Mouse (Mus musculus): Measurements from ENCODE around the gene Foxa3. TPM values are rescaled to one million over a fixed set of nuclear protein-coding genes. Genes with fewer than 3 reads are reported as not detected.
A peak's percentile ranks its signal among the peaks of the same experiment; 100 is the strongest.

The Foxa3 gene
- polyA plus RNA-seq, 1 experiment from 2014 or later = 0.62 TPM

- peak within 1 kb of the TSS; percentile 51; the same call in 1 of the 2 replicates for H3K27ac ChIP-seq
- ATAC-seq (ENCODE audit: insufficient number of reproducible peaks, insufficient read depth, low FRiP score, low TSS enrichment, low read depth) = peak; percentile 93
- under 1% methylated on average over 45 of the region's 50 CpGs for WGBS
Measured at GRCm38 (mm10) chr7:19024096-19024506, 763 bp upstream of the Foxa3 start, which contains the start of gene Sympk. Sympk (plus strand) TSS chr7:19024377.

GRCm38 (mm10) chr7:19022189-19022958 lies 964 bp downstream of the Foxa3 start:
- Histone ChIP-seq H3K27me3 (peaks cover 44% of the 10 kb centered on the region), H3K4me1 (peaks cover 28% of the 10 kb centered on the region), H3K27ac (no peak overlapping the region), H3K4me3 (no peak overlapping the region), H3K9me3 (no peaks in the 10 kb centered on the region), H3K36me3 (no peaks in the 10 kb centered on the region), H3K9ac (no peak overlapping the region), H3K4me2 (no peak overlapping the region)
- 61% methylated on average over 18 of the region's 18 CpGs for WGBS
- ATAC-seq (ENCODE audit: insufficient number of reproducible peaks, insufficient read depth, low FRiP score, low TSS enrichment, low read depth) = no peak

More at GRCm38 (mm10) chr7:19024096-19024506, 763 bp upstream of the Foxa3 start, which contains the start of gene Sympk:
- Histone ChIP-seq H3K9ac (peak within 1 kb of the TSS; percentile 96), H3K9me3 (no peaks in the 10 kb centered on the region), H3K36me3 (peaks cover 6% of the 10 kb centered on the region), H3K4me1 (peaks cover 37% of the 10 kb centered on the region), H3K4me3 (peak within 1 kb of the TSS; percentile 95), H3K27me3 (peaks cover 44% of the 10 kb centered on the region), H3K4me2 (peak within 1 kb of the TSS; percentile 87)

GRCm38 (mm10) chr7:19021048-19021447 lies 2.3 kb downstream of the Foxa3 start:
- no peak for ATAC-seq (ENCODE audit: insufficient number of reproducible peaks, insufficient read depth, low FRiP score, low TSS enrichment, low read depth)
- Histone ChIP-seq H3K9me3 (no peaks in the 10 kb centered on the region), H3K4me3 (no peak overlapping the region), H3K27me3 (peaks cover 44% of the 10 kb centered on the region), H3K36me3 (no peaks in the 10 kb centered on the region), H3K4me2 (no peak overlapping the region), H3K4me1 (peaks cover 19% of the 10 kb centered on the region), H3K9ac (no peak overlapping the region), H3K27ac (no peak overlapping the region)
- WGBS = 16% methylated on average over 8 of the region's 8 CpGs

- Histone ChIP-seq H3K27ac (no peak overlapping the region), H3K4me1 (no peaks in the 10 kb centered on the region), H3K36me3 (no peaks in the 10 kb centered on the region), H3K4me2 (no peak overlapping the region), H3K9me3 (no peaks in the 10 kb centered on the region), H3K9ac (no peak overlapping the region), H3K4me3 (no peak overlapping the region), H3K27me3 (peaks cover 34% of the 10 kb centered on the region)
- ATAC-seq (ENCODE audit: insufficient number of reproducible peaks, insufficient read depth, low FRiP score, low TSS enrichment, low read depth) = no peak
- 89% methylated on average over 7 of the region's 7 CpGs for WGBS
Measured at GRCm38 (mm10) chr7:19017909-19018308, 5.4 kb downstream of the Foxa3 start.

GRCm38 (mm10) chr7:19016042-19016441 lies 7.3 kb downstream of the Foxa3 start:
- Histone ChIP-seq H3K4me2 (no peak overlapping the region), H3K27ac (no peak overlapping the region), H3K4me1 (peaks cover 12% of the 10 kb centered on the region; the same call in 1 of the 2 replicates), H3K36me3 (no peaks in the 10 kb centered on the region), H3K9me3 (no peaks in the 10 kb centered on the region), H3K9ac (no peak overlapping the region), H3K4me3 (no peak overlapping the region), H3K27me3 (peaks cover 16% of the 10 kb centered on the region)
- WGBS = 88% methylated on average over 4 of the region's 4 CpGs
- no peak for ATAC-seq (ENCODE audit: insufficient number of reproducible peaks, insufficient read depth, low FRiP score, low TSS enrichment, low read depth)

- H3K27ac ChIP-seq = no peak overlapping the region
- no peak overlapping the region for H3K4me3 ChIP-seq
- H3K9ac ChIP-seq = no peak overlapping the region
- no peaks in the 10 kb centered on the region for H3K9me3 ChIP-seq
- no peaks in the 10 kb centered on the region for H3K36me3 ChIP-seq
- H3K4me1 ChIP-seq = peaks cover 12% of the 10 kb centered on the region; the same call in 1 of the 2 replicates
- WGBS = 70% methylated on average over 15 of the region's 15 CpGs
- no peaks in the 10 kb centered on the region for H3K27me3 ChIP-seq
- no peak overlapping the region for H3K4me2 ChIP-seq
- ATAC-seq (ENCODE audit: insufficient number of reproducible peaks, insufficient read depth, low FRiP score, low TSS enrichment, low read depth) = no peak
Measured at GRCm38 (mm10) chr7:19014452-19014851, 8.9 kb downstream of the Foxa3 start.

- Histone ChIP-seq H3K4me1 (peaks cover 12% of the 10 kb centered on the region; the same call in 1 of the 2 replicates), H3K27ac (0 out of 2 replicates have a peak overlapping the region, but pooled peaks have one; percentile 73), H3K4me3 (no peak overlapping the region), H3K27me3 (no peaks in the 10 kb centered on the region), H3K36me3 (peaks cover 3% of the 10 kb centered on the region; the same call in 1 of the 2 replicates), H3K9me3 (no peaks in the 10 kb centered on the region), H3K4me2 (peak overlapping the region; percentile 69; the same call in 1 of the 2 replicates), H3K9ac (no peak overlapping the region; the same call in 1 of the 2 replicates)
- ATAC-seq (ENCODE audit: insufficient number of reproducible peaks, insufficient read depth, low FRiP score, low TSS enrichment, low read depth) = no peak
- WGBS = 55% methylated on average over 2 of the region's 2 CpGs
Measured at GRCm38 (mm10) chr7:19012882-19013281, 10.5 kb downstream of the Foxa3 start.

- peak overlapping the region; percentile 75 for H3K9ac ChIP-seq
- H3K9me3 ChIP-seq = no peaks in the 10 kb centered on the region
- peaks cover 18% of the 10 kb centered on the region for H3K4me1 ChIP-seq
- peak overlapping the region; percentile 73 for H3K27ac ChIP-seq
- 1% methylated on average over 31 of the region's 31 CpGs for WGBS
- peak overlapping the region; percentile 43 for H3K4me3 ChIP-seq
- H3K36me3 ChIP-seq = peaks cover 11% of the 10 kb centered on the region
- H3K4me2 ChIP-seq = peak overlapping the region; percentile 69
- no peaks in the 10 kb centered on the region for H3K27me3 ChIP-seq
- ATAC-seq (ENCODE audit: insufficient number of reproducible peaks, insufficient read depth, low FRiP score, low TSS enrichment, low read depth) = peak; percentile 2; the same call in 1 of the 2 replicates
Measured at GRCm38 (mm10) chr7:19012025-19012621, 11.2 kb downstream of the Foxa3 start.

GRCm38 (mm10) chr7:19010581-19010980 lies 12.8 kb downstream of the Foxa3 start:
- Histone ChIP-seq H3K9ac (no peak overlapping the region), H3K4me2 (no peak overlapping the region), H3K36me3 (peaks cover 23% of the 10 kb centered on the region), H3K4me1 (peaks cover 32% of the 10 kb centered on the region), H3K4me3 (no peak overlapping the region), H3K9me3 (no peaks in the 10 kb centered on the region), H3K27me3 (no peaks in the 10 kb centered on the region), H3K27ac (no peak overlapping the region)
- ATAC-seq (ENCODE audit: insufficient number of reproducible peaks, insufficient read depth, low FRiP score, low TSS enrichment, low read depth) = no peak
- WGBS = 72% methylated on average over 7 of the region's 7 CpGs

- H3K9me3 ChIP-seq = no peaks in the 10 kb centered on the region
- H3K27ac ChIP-seq = no peak overlapping the region
- WGBS = 82% methylated on average over 13 of the region's 13 CpGs
- H3K27me3 ChIP-seq = no peaks in the 10 kb centered on the region
- peaks cover 44% of the 10 kb centered on the region for H3K4me1 ChIP-seq
- peak overlapping the region; percentile 99; the same call in 1 of the 2 replicates for H3K4me2 ChIP-seq
- H3K36me3 ChIP-seq = peaks cover 30% of the 10 kb centered on the region
- no peak overlapping the region; the same call in 1 of the 2 replicates for H3K4me3 ChIP-seq
- no peak for ATAC-seq (ENCODE audit: insufficient number of reproducible peaks, insufficient read depth, low FRiP score, low TSS enrichment, low read depth)
- H3K9ac ChIP-seq = no peak overlapping the region
Measured at GRCm38 (mm10) chr7:19007026-19007977, 16.0 kb downstream of the Foxa3 start.

GRCm38 (mm10) chr7:19006476-19006875 lies 16.9 kb downstream of the Foxa3 start:
- H3K27me3 ChIP-seq = no peaks in the 10 kb centered on the region
- H3K4me3 ChIP-seq = peak overlapping the region; percentile 88
- no peaks in the 10 kb centered on the region for H3K9me3 ChIP-seq
- H3K36me3 ChIP-seq = peaks cover 30% of the 10 kb centered on the region
- no peak overlapping the region for H3K9ac ChIP-seq
- no peak overlapping the region for H3K27ac ChIP-seq
- peak overlapping the region; percentile 99 for H3K4me2 ChIP-seq
- no peak for ATAC-seq (ENCODE audit: insufficient number of reproducible peaks, insufficient read depth, low FRiP score, low TSS enrichment, low read depth)
- 7% methylated on average over 12 of the region's 12 CpGs for WGBS
- H3K4me1 ChIP-seq = peaks cover 44% of the 10 kb centered on the region

Data from embryonic facial prominence, embryonic 13.5 days (tissue).